Mouse (Mus musculus) neural tube, embryonic 13.5 days (tissue): ENCODE measurements at regions not wholly inside any gene's neighbourhood (a gene's known extent, or its start where the extent isn't known, plus 50 kb on each side); places are given as distances from the start of the nearest gene placed in this dataset.

ENCODE experiments used
- ATAC-seq: fragments of 200-750 bp; cut with Nextera tagmentation; 2 replicates; pipeline ENCODE4 v1.8.0; 2017; ENCODE audit warnings: low read depth, mild to moderate bottlenecking, moderate TSS enrichment, moderate library complexity
- H3K27ac ChIP-seq: fragments of 300-500 bp; sonication (generic); replicated peaks from 2 replicates; pipeline ENCODE4 v1.5.1; 2015; ENCODE audit warnings: moderate library complexity, mild to moderate bottlenecking, inconsistent platforms
- H3K27me3 ChIP-seq: fragments of 300-500 bp; sonication (generic); 2 replicates; pipeline ENCODE4 v1.6.1; 2015; ENCODE audit warnings: mild to moderate bottlenecking, inconsistent platforms
- H3K36me3 ChIP-seq: fragments of 300-500 bp; sonication (generic); 2 replicates; pipeline ENCODE4 v1.6.1; 2015; ENCODE audit warnings: mild to moderate bottlenecking, inconsistent platforms
- H3K4me1 ChIP-seq: fragments of 300-500 bp; sonication (generic); replicated peaks from 2 replicates; pipeline ENCODE4 v1.6.1; 2015; ENCODE audit warnings: inconsistent platforms
- H3K4me2 ChIP-seq: fragments of 300-500 bp; sonication (generic); 2 replicates; pipeline ENCODE4 v1.6.1; 2015; ENCODE audit warnings: inconsistent platforms, mild to moderate bottlenecking, moderate library complexity
- H3K4me3 ChIP-seq: fragments of 300-500 bp; sonication (generic); 2 replicates; pipeline ENCODE4 v1.5.1; 2015; ENCODE audit warnings: mild to moderate bottlenecking, inconsistent platforms
- H3K9ac ChIP-seq: fragments of 300-500 bp; sonication (generic); 2 replicates; pipeline ENCODE4 v1.6.1; 2015; ENCODE audit warnings: moderate library complexity, mild to moderate bottlenecking, inconsistent platforms
- H3K9me3 ChIP-seq: fragments of 300-500 bp; sonication (generic); 2 replicates; pipeline ENCODE4 v1.6.1; 2016; ENCODE audit warnings: inconsistent platforms
- WGBS: fragments of 180-500 bp; shearing (Covaris S2); methylation state at CpG from one replicate; pipeline ENCODE4 v1.1.7; 2015; 5-methylcytosine and 5-hydroxymethylcytosine counted together

DNA sequence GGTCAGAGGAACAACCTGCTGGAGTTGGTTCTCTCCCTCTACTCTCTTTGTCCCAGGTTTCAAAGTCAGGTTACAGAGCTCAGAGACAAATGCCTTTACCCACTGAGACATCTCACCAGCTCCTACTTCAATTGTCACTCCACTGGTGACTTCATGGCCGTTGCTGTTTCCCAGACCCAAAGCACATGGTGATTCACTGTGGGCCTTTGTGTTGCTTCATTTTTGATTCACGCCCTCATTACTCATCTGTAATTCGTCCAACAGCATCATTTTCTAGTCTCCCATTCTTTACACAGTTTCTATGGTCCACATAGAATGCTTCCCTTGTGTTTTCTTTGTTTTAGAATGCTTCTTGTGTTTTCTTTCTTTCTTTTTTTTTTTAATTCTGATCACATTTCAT lies 498.2 kb downstream of the Igsf11 start:
- Histone ChIP-seq H3K4me1 (no peaks in the 10 kb centered on the region), H3K27me3 (no peaks in the 10 kb centered on the region), H3K36me3 (no peaks in the 10 kb centered on the region), H3K9ac (no peak overlapping the region), H3K9me3 (no peaks in the 10 kb centered on the region), H3K4me3 (no peak overlapping the region), H3K27ac (no peak overlapping the region), H3K4me2 (no peak overlapping the region)
- 70% methylated on average over 3 of the region's 3 CpGs for WGBS
- no peak for ATAC-seq

DNA sequence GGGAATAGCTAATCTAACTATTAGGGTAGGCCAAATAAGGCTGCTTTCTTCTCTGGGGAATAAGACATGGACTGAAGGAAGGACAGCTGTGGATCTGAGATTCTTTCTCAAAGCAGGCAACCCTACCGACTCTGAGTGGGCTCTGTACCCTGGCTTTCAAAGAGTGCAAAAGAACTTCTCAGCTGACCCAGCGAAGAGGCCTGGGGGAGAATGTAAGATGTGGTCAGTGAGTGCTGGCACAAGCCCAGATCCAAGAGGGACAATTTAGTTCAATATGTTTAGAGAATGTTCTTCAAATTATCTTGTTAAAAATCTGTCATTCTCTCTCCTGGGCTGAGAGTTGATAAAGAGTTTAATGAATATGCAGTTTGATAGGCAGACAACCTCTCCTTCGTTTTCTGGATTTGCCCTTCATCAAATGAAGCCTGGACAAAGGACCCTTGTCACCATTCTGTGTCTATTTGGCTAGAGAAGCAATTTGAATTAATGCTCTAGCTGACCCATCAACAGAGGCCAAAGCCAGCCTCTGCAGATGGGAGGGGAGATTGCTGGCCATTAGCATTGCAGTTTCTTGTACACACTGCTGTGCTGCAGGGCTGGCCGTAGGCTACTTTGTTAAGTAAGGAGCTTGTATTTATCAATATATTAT lies 509.8 kb downstream of the Igsf11 start:
- H3K27me3 ChIP-seq = no peaks in the 10 kb centered on the region
- H3K27ac ChIP-seq = no peak overlapping the region
- no peak overlapping the region for H3K4me3 ChIP-seq
- 63% methylated on average over 4 of the region's 4 CpGs for WGBS
- ATAC-seq = no peak
- H3K9ac ChIP-seq = no peak overlapping the region
- no peak overlapping the region for H3K4me2 ChIP-seq
- no peaks in the 10 kb centered on the region for H3K9me3 ChIP-seq
- no peaks in the 10 kb centered on the region for H3K36me3 ChIP-seq
- H3K4me1 ChIP-seq = no peaks in the 10 kb centered on the region

DNA sequence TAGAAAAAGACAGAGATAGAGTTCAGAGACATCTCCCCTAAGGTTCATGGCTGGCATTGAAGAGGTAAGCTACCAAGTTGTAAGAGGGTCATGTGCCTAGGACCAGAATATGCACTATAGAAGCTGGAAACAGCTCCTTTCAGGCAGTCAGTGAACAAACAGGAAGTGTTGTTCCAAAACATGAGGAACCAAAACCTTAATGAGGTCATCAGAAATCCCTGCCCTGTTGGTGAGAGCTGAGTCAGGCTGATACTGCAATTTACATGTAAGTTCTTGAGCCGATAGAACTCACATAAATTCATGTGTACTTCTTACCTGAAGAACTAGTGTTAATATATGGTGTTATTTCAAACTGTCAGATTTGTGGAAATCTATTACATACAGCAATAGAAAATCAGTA lies 539.1 kb downstream of the Igsf11 start:
- ATAC-seq = no peak
- H3K27me3 ChIP-seq = no peaks in the 10 kb centered on the region

DNA sequence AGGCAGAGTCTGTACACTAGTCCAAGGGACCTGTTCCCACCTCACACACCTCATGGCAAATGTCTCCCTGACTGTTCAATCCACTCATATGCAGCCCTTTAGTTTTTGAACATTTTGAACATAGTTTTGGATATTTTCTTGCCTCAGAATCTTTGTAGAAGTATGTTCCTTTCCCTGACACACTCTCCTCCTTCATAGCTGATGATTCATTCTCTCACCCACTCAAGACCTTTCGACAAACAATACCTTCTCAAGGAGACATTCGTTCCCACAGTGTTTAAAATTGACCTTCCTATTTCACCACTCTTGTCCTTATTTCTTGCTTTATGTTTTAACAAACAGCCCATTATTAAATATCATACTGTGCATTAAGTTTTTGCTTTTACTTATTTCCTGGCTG lies 538.4 kb upstream of the Lsamp start:
- no peaks in the 10 kb centered on the region for H3K4me1 ChIP-seq
- H3K9ac ChIP-seq = no peak overlapping the region
- WGBS = 86% methylated on average over 2 of the region's 2 CpGs
- no peaks in the 10 kb centered on the region for H3K27me3 ChIP-seq
- no peak overlapping the region for H3K4me3 ChIP-seq
- H3K36me3 ChIP-seq = no peaks in the 10 kb centered on the region
- ATAC-seq = no peak
- H3K9me3 ChIP-seq = no peaks in the 10 kb centered on the region
- H3K27ac ChIP-seq = no peak overlapping the region
- H3K4me2 ChIP-seq = no peak overlapping the region

More for the DNA sequence above, 539.1 kb downstream of the Igsf11 start:
- H3K4me2 ChIP-seq = no peak overlapping the region
- H3K9me3 ChIP-seq = no peaks in the 10 kb centered on the region
- no peak overlapping the region for H3K27ac ChIP-seq
- no peak overlapping the region for H3K4me3 ChIP-seq
- no peaks in the 10 kb centered on the region for H3K36me3 ChIP-seq
- H3K9ac ChIP-seq = no peak overlapping the region
- 93% methylated on average over 1 of the region's 1 CpGs for WGBS
- H3K4me1 ChIP-seq = no peaks in the 10 kb centered on the region

DNA sequence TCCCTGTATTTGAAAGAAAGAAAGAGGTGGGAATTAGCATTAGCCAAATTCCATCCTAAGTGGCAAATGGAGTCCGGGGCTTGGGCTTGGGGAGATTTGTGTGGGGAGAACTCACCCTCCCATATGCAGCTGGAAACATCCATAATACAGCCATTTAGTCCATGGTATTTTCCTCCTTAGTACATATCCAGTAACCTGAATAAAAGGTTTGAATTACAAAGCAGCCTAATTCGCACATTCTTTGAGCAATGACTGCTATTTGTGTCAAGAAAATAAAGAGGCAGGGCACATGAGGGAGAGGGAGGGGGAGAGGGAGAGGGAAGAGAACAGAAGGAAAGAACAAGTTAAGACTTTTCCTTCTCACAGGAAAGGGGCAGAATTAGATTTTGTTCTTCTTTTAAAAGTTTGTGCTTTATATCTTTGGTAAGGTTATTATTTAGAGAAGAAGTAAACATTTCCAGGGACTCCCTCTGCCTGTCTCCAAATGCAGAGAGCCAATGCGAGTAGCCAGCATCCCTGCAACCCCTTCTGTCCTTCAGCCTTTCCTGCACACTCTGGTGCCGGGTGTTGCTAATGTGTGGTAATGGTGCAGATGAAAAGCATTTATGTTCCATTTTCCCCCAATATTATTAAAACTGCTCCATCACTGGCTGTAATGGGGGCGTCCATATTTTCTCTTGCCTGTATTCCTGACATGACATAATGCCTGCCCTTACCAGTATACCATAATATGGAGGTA lies 530.6 kb upstream of the Lsamp start:
- Histone ChIP-seq H3K4me1 (no peaks in the 10 kb centered on the region), H3K9me3 (no peaks in the 10 kb centered on the region), H3K4me2 (no peak overlapping the region), H3K4me3 (no peak overlapping the region), H3K27me3 (no peaks in the 10 kb centered on the region), H3K9ac (no peak overlapping the region), H3K27ac (no peak overlapping the region), H3K36me3 (no peaks in the 10 kb centered on the region)
- WGBS = 57% methylated on average over 5 of the region's 5 CpGs
- no peak for ATAC-seq
